Mouse (Mus musculus): ENCODE measurements at regions not wholly inside any gene's neighbourhood (a gene's known extent, or its start where the extent isn't known, plus 50 kb on each side); places are given as distances from the start of the nearest gene placed in this dataset.

GRCm38 (mm10) chr12:114406206-114406605, 862.5 kb downstream of the Adam6a start:
- no peaks in the 10 kb centered on the region for H3K79me2 ChIP-seq (ENCODE audit: control insufficient read depth, insufficient read depth, low read length, poor library complexity)
- no peaks in the 10 kb centered on the region for H3K9me3 ChIP-seq (replicated peaks; ENCODE audit: insufficient read depth, low read length)
- H3K9ac ChIP-seq (ENCODE audit: control insufficient read depth, low read depth, low read length, poor library complexity, severe bottlenecking) = no peak overlapping the region
- no peak for DNase-seq (ENCODE audit: low read depth, low spot score)
- H3K4me1 ChIP-seq (ENCODE audit: control insufficient read depth in 1 of 2, insufficient read depth in 2 of 2, low read length in 2 of 2) = no peaks in the 10 kb centered on the region
- no peaks in the 10 kb centered on the region for H3K36me3 ChIP-seq (ENCODE audit: control insufficient read depth in 1 of 2, insufficient read depth in 2 of 2, low read length in 2 of 2)
- no peaks in the 10 kb centered on the region for H3K27me3 ChIP-seq (ENCODE audit: control insufficient read depth in 1 of 2, insufficient read depth in 2 of 2, low read length in 2 of 2)
- no peak overlapping the region for H3K4me3 ChIP-seq (ENCODE audit: control insufficient read depth in 1 of 2, insufficient read depth in 1 of 2, low read depth in 2 of 2, low read length in 2 of 2)
- no peak overlapping the region for H3K27ac ChIP-seq (ENCODE audit: control insufficient read depth, low read depth, low read length)
- no peak for TF ChIP-seq TCF12 (IDR thresholded peaks at IDR 0.05; ENCODE audit: low read depth, low read length)
- TF ChIP-seq KAT2A (conservative IDR thresholded peaks at IDR 0.05; ENCODE audit: low read depth, low read length) = no peak
- no peak for TF ChIP-seq CHD1 (IDR thresholded peaks at IDR 0.05; ENCODE audit: low read depth, low read length)
- TF ChIP-seq RCOR1 (IDR thresholded peaks at IDR 0.05; ENCODE audit: low read depth, low read length) = no peak
- TF ChIP-seq GATA1 (IDR thresholded peaks at IDR 0.05; ENCODE audit: low read depth, low read length) = no peak

GRCm38 (mm10) chr12:114434529-114434928, 890.8 kb downstream of the Adam6a start:
- no peak overlapping the region for H3K27ac ChIP-seq (ENCODE audit: control insufficient read depth, low read depth, low read length)
- TF ChIP-seq CTCF (IDR thresholded peaks at IDR 0.05 in 2 of 3, conservative IDR thresholded peaks at IDR 0.05 in 1 of 3; ENCODE audit: control insufficient read depth in 1 of 3, insufficient read depth in 1 of 3, low read depth in 2 of 3, low read length in 3 of 3, poor library complexity in 1 of 3, severe bottlenecking in 1 of 3) = no peak
- no peak for TF ChIP-seq POLR2AphosphoS5 (IDR thresholded peaks at IDR 0.05; ENCODE audit: borderline replicate concordance, low read depth, low read length)
- TF ChIP-seq MEF2A (IDR thresholded peaks at IDR 0.05; ENCODE audit: extremely low read depth, insufficient replicate concordance, low read depth, low read length, poor library complexity, severe bottlenecking) = no peak
- TF ChIP-seq JUND (IDR thresholded peaks at IDR 0.05; ENCODE audit: low read depth, low read length) = no peak
- no peak for TF ChIP-seq NELFE (IDR thresholded peaks at IDR 0.05; ENCODE audit: low read depth, low read length)
- no peak for TF ChIP-seq ZKSCAN1 (IDR thresholded peaks at IDR 0.05; ENCODE audit: low read depth, low read length)
- TF ChIP-seq SIN3A (IDR thresholded peaks at IDR 0.05; ENCODE audit: low read length) = no peak
- no peak for TF ChIP-seq USF1 (IDR thresholded peaks at IDR 0.05; ENCODE audit: low read depth, low read length)

GRCm38 (mm10) chr12:114462037-114462436, 918.3 kb downstream of the Adam6a start:
- H3K36me3 ChIP-seq (ENCODE audit: control insufficient read depth in 1 of 2, insufficient read depth in 2 of 2, low read length in 2 of 2) = no peaks in the 10 kb centered on the region
- H3K9me3 ChIP-seq (replicated peaks; ENCODE audit: insufficient read depth, low read length) = no peaks in the 10 kb centered on the region
- no peaks in the 10 kb centered on the region for H3K79me2 ChIP-seq (ENCODE audit: control insufficient read depth, insufficient read depth, low read length, poor library complexity)
- no peaks in the 10 kb centered on the region for H3K27me3 ChIP-seq (ENCODE audit: control insufficient read depth in 1 of 2, insufficient read depth in 2 of 2, low read length in 2 of 2)
- no peak for TF ChIP-seq POLR2AphosphoS2 (IDR thresholded peaks at IDR 0.05; ENCODE audit: low read length)
- TF ChIP-seq MAZ (IDR thresholded peaks at IDR 0.05; ENCODE audit: low read depth, low read length) = no peak
- no peak for TF ChIP-seq RAD21 (IDR thresholded peaks at IDR 0.05; ENCODE audit: low read depth, low read length)
- TF ChIP-seq SMC3 (IDR thresholded peaks at IDR 0.05; ENCODE audit: low read depth, low read length) = no peak
- no peak for TF ChIP-seq MYC (IDR thresholded peaks at IDR 0.05; ENCODE audit: low read depth, low read length)
- no peak for TF ChIP-seq POLR2AphosphoS5 (IDR thresholded peaks at IDR 0.05; ENCODE audit: borderline replicate concordance, low read depth, low read length)
- TF ChIP-seq BHLHE40 (IDR thresholded peaks at IDR 0.05; ENCODE audit: borderline replicate concordance, low read depth, low read length) = no peak
- TF ChIP-seq TAL1 (IDR thresholded peaks at IDR 0.05; ENCODE audit: low read length) = no peak
- no peak for TF ChIP-seq CHD2 (IDR thresholded peaks at IDR 0.05; ENCODE audit: low read length)
- TF ChIP-seq ZKSCAN1 (IDR thresholded peaks at IDR 0.05; ENCODE audit: low read depth, low read length) = no peak
- TF ChIP-seq GABPA (IDR thresholded peaks at IDR 0.05; ENCODE audit: low read depth, low read length) = no peak
- TF ChIP-seq ETS1 (IDR thresholded peaks at IDR 0.05; ENCODE audit: low read depth, low read length) = no peak
- no peak for TF ChIP-seq KAT2A (conservative IDR thresholded peaks at IDR 0.05; ENCODE audit: low read depth, low read length)
- no peak for TF ChIP-seq POLR2A (IDR thresholded peaks at IDR 0.05; ENCODE audit: control insufficient read depth in 1 of 2, insufficient read depth in 1 of 2, low read depth in 1 of 2, low read length in 2 of 2, poor library complexity in 1 of 2)
- DNase-seq (ENCODE audit: low read depth, low spot score) = no peak
- no peak overlapping the region for H3K4me3 ChIP-seq (ENCODE audit: control insufficient read depth in 1 of 2, insufficient read depth in 1 of 2, low read depth in 2 of 2, low read length in 2 of 2)
- no peaks in the 10 kb centered on the region for H3K4me1 ChIP-seq (ENCODE audit: control insufficient read depth in 1 of 2, insufficient read depth in 2 of 2, low read length in 2 of 2)
- H3K9ac ChIP-seq (ENCODE audit: control insufficient read depth, low read depth, low read length, poor library complexity, severe bottlenecking) = no peak overlapping the region
- no peak overlapping the region for H3K27ac ChIP-seq (ENCODE audit: control insufficient read depth, low read depth, low read length)

More at GRCm38 (mm10) chr12:114434529-114434928, 890.8 kb downstream of the Adam6a start:
- Histone ChIP-seq H3K27me3 (ENCODE audit: control insufficient read depth in 1 of 2, insufficient read depth in 2 of 2, low read length in 2 of 2) (no peaks in the 10 kb centered on the region), H3K4me3 (ENCODE audit: control insufficient read depth in 1 of 2, insufficient read depth in 1 of 2, low read depth in 2 of 2, low read length in 2 of 2) (no peak overlapping the region), H3K9ac (ENCODE audit: control insufficient read depth, low read depth, low read length, poor library complexity, severe bottlenecking) (no peak overlapping the region), H3K36me3 (ENCODE audit: control insufficient read depth in 1 of 2, insufficient read depth in 2 of 2, low read length in 2 of 2) (no peaks in the 10 kb centered on the region), H3K79me2 (ENCODE audit: control insufficient read depth, insufficient read depth, low read length, poor library complexity) (no peaks in the 10 kb centered on the region), H3K9me3 (replicated peaks; ENCODE audit: insufficient read depth, low read length) (no peaks in the 10 kb centered on the region), H3K4me1 (ENCODE audit: control insufficient read depth in 1 of 2, insufficient read depth in 2 of 2, low read length in 2 of 2) (no peaks in the 10 kb centered on the region)
- no peak for DNase-seq (ENCODE audit: low read depth, low spot score)
